In genomic region chr3:90531713-90532112, GRCm38 (mm10) we compare ENCODE assay signal across 22 mouse cellular contexts. TPM values are rescaled to one million over a fixed set of nuclear protein-coding genes. Genes with fewer than 3 reads are reported as not detected.
"Had no signal": no experiment of that assay in that cellular context is flagged by ENCODE, and none has a peak within 500 bp of the region (broad histone marks: within the 10 kb centered on the region; RNA-seq: fewer than 3 reads in every experiment).

No protein-coding gene starts in this region.

- H3K4me1 ChIP-seq: liver, embryonic 13.5 days; neural tube, embryonic 12.5 days; neural tube, embryonic 15.5 days had no signal

- H3K4me3 ChIP-seq: liver, embryonic 13.5 days; neural tube, embryonic 12.5 days; neural tube, embryonic 15.5 days had no signal

- ATAC-seq: intestine, embryonic 16.5 days had no signal

- H3K9ac ChIP-seq: liver, embryonic 13.5 days; neural tube, embryonic 12.5 days; neural tube, embryonic 15.5 days had no signal

- H3K36me3 ChIP-seq: liver, embryonic 13.5 days; neural tube, embryonic 12.5 days; neural tube, embryonic 15.5 days had no signal

- H3K27ac ChIP-seq: liver, embryonic 13.5 days; neural tube, embryonic 12.5 days; neural tube, embryonic 15.5 days had no signal

- H3K27me3 ChIP-seq: liver, embryonic 13.5 days; neural tube, embryonic 12.5 days; neural tube, embryonic 15.5 days had no signal

- H3K4me2 ChIP-seq: liver, embryonic 13.5 days; midbrain, embryonic 11.5 days; neural tube, embryonic 12.5 days; neural tube, embryonic 15.5 days had no signal

- H3K9me3 ChIP-seq: liver, embryonic 13.5 days; neural tube, embryonic 12.5 days; neural tube, embryonic 15.5 days had no signal

- DNase-seq: kidney, adult 2 months; kidney, postnatal 10 days; kidney, postnatal 36 days; layer of hippocampus, postnatal 36 days; liver, embryonic 13.5 days; lung, adult 2 months; lung, postnatal 14 days; lung, postnatal 4 days; midbrain, embryonic 14.5 days; retina, postnatal 1 day; right cerebral cortex, postnatal 25 days; thymus, postnatal 25 days had no signal

RNA-seq across cellular contexts. Expression of gene S100a14, which starts 5.1 kb away (rescaled TPM):
- total RNA-seq: liver, adult 2 months; megakaryocyte-erythroid progenitor cell, adult 5-6 weeks had no signal
- polyA plus RNA-seq: limb, embryonic 11.5 days; liver, adult 2 months; liver, embryonic 13.5 days; liver, embryonic 16.5 days; midbrain, embryonic 11.5 days; midbrain, embryonic 14.5 days; midbrain, postnatal 0 days; neural tube, embryonic 12.5 days had no signal

RNA-seq across cellular contexts. Expression of gene S100a16, which starts 5.3 kb away (rescaled TPM):
- total RNA-seq: megakaryocyte progenitor cell, adult 5-6 weeks; megakaryocyte-erythroid progenitor cell, adult 5-6 weeks had no signal
